Mouse (Mus musculus) gastrocnemius, adult 18-20 months (tissue): ENCODE data around the gene Ski. TPM values are rescaled to one million over a fixed set of nuclear protein-coding genes. Genes with fewer than 3 reads are reported as not detected.

Source experiments
- DNase-seq: peaks from one replicate; pipeline ENCODE4 v3.0.0; 2021; ENCODE audit warnings: low spot score
- total RNA-seq, 2 experiments: library from RNA; stranded (reverse); gene quantifications; 2 replicates each; pipeline ENCODE4 v1.2.3; 2021

The Ski gene
- total RNA-seq, 2 experiments from 2014 or later, result 28.3 to 31.3 TPM

- DNase-seq, result no peak
These were observed 7.2 kb downstream of the Ski start for GRCm38 (mm10) chr4:155215203-155215602.

- DNase-seq, result no peak
These were observed 7.6 kb downstream of the Ski start for GRCm38 (mm10) chr4:155214793-155215192.

GRCm38 (mm10) chr4:155214188-155214587, 8.2 kb downstream of the Ski start:
- DNase-seq, result no peak

DNA sequence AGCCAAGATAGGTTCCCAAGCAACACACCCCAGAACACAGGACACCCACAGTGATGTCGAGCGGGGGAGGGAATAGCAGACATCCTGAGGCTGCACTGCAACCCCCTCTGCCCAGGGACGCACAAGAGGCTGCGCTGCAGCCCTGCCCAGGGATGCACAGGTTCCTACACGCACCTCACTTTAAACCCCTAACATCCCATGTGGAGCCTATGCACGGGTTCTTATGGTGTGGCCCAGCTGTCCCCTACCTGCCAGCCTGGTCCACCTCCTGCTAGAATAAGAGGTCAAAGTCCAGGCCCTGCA, 8.7 kb downstream of the Ski start:
- DNase-seq, result no peak

DNA sequence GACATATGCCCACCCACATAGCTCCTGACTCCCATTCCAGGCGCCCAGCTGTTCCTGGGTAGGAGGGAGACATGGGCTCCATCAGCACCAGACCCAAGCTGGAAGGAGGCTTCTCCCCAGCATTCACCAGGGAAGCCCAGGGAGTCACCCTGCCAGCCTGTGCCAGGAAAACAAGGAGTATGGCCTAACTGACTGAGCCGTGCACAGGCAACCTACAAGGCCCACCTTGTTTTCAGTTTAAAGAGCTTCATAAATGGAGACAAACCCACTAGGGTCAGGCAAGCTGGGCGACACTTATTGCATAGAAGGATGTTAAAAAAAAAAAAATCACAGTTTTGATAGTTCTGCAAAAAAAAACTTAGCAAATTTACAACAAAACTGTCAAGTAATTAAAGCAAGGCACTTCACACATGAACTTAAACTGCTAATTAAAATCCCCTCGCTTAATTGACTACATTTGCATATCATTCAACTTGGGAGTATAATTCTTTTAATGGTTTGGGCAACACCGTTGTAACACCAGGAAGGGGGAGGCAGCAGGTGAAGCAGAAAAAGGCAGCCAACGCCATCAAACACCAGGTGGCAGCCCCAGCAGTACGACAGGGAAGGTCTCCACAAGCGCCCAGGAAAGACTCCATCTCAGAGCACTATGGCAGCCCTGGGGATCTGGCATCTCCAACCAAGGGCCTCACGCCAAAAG, 9.2 kb downstream of the Ski start:
- no peak for DNase-seq

GRCm38 (mm10) chr4:155209494-155209893, 12.9 kb downstream of the Ski start:
- no peak for DNase-seq

- DNase-seq, result no peak
These were observed 13.3 kb downstream of the Ski start for GRCm38 (mm10) chr4:155209079-155209478.

DNA sequence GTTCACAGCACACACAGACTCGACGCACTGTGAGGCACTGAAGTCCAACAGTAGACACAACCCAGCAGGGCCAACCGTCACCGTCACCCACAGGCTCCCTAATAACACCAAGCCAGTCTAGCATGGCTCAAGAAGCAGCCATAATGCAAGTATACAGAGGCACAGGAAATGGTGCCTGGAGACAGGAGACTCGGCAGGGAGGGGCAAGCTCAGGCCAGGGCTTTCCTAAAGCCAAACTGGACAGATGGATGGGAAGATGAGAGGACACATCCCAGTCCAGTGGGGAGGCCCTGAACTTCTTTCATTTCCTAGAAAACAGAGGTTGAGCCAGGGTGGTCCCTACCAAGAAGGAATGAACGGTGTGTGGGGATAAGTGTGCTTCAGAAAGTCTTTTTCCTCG, 13.8 kb downstream of the Ski start:
- no peak for DNase-seq

- DNase-seq, result no peak
These were observed 14.6 kb downstream of the Ski start for GRCm38 (mm10) chr4:155207841-155208240.

- no peak for DNase-seq
These were observed 15.9 kb downstream of the Ski start for GRCm38 (mm10) chr4:155206498-155206897.

GRCm38 (mm10) chr4:155205919-155206318, 16.5 kb downstream of the Ski start:
- DNase-seq, result no peak

GRCm38 (mm10) chr4:155201764-155202163, 20.6 kb downstream of the Ski start:
- no peak for DNase-seq

- DNase-seq, result no peak
These were observed 21.5 kb downstream of the Ski start for GRCm38 (mm10) chr4:155200861-155201390.

GRCm38 (mm10) chr4:155197726-155198125, 24.7 kb downstream of the Ski start:
- DNase-seq, result no peak

GRCm38 (mm10) chr4:155195204-155195603, 27.2 kb downstream of the Ski start:
- DNase-seq, result no peak

DNA sequence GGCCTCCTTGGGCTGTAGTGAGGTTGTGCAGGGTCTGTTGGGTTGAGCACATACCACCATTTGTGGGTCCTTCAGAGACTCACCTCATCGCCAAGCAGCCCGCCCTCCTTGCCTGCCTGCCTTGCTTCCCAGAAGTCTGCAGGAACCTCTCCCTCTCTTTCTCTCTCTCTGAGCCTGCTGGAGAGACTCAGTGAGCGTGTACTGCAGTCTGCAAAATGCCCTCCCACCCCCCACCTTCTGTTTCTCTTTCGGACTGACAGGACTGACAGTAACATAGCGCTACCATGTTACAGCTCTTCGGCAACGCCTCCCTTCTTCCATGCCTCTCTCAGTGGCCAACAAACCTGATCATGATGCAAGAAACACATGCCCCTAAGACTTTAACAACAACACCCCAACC, 32.1 kb downstream of the Ski start:
- no peak for DNase-seq

DNA sequence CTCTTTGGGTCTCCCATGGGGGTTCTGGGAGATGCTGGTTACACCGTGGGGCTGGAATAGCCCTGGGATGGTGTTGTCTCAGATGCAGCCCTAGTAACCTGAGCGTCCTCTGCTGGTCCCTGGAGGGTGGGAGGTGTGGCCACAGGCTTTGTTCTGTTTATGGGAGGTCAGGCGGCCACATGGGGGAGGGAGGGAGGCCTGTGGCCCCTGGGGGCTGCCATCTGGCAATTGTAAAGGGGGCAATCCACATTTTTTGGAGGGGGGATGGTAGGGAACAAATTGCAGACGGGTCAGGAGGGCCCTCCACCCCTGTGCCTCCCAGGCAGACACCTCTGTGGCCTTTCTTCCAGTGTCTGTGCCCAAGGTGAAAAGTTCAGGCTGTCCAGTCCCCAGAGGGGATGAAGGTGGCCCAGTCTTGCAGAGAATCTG, 32.7 kb downstream of the Ski start:
- DNase-seq, result no peak

GRCm38 (mm10) chr4:155188803-155189202, 33.6 kb downstream of the Ski start:
- DNase-seq, result no peak

DNA sequence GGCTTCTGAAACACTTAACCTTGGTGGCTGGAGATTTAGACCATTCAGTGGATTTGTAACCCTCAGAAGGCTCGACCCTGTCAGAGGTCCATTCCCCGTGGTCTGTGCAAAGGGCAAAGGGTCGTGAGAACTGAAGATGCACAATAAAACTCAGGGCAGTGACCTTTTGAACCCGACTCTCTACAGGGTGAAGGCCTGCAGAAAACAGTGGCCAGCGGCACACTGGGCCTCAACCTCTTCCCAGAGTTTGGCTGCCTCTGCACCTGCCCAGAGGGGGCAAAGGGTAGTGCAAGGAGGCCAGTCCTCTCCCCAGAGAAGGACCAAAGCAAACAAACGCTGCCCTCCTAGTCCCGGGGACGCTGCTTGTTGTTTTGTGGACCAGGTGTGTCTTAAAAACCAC, 34.1 kb downstream of the Ski start:
- no peak for DNase-seq

GRCm38 (mm10) chr4:155187192-155187674, 35.2 kb downstream of the Ski start:
- DNase-seq, result no peak

GRCm38 (mm10) chr4:155185845-155186244, 36.5 kb downstream of the Ski start:
- DNase-seq, result no peak

DNA sequence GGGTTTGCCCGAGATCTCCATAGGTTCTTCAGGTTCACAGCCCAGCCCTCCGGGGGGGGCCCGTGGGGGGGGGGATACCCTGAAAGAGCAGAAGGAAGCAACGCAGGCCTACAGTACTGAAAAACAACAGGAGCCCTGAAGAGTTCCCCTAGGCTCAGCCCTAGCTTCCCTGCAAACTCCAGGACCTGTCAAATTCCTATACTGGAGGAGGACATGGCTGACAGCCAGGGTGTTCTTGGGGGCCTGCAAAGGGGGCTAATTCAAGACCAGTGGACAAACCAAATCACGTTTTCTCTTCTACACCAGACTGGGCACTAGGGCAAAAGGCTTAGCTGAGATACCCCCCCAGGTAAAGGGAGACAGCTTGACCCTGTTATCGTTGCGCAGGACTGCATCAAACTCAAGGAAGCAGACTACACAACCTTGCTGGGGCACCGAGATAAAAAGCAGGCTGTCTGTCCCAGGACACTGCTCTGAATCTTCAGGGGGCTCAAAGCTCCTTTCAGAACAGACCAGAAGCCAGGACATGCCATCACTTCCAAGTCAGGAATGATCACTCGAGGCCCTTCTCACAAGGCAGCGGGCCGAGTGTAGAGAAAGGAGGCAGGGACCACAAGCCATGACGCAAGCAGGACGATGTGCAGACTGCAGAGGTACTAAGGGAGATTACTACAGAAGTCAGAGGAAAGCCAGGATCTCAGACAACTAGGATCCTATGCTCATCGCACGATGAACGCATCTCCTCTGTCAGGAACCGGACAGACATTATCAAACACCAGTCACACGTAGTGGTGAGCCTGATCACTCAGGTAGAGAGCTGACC, 37.9 kb downstream of the Ski start:
- no peak for DNase-seq

- DNase-seq, result no peak
These were observed 39.2 kb downstream of the Ski start for GRCm38 (mm10) chr4:155183201-155183600.
